Mouse (Mus musculus): ENCODE measurements around the gene P4hb. TPM values are rescaled to one million over a fixed set of nuclear protein-coding genes. Genes with fewer than 3 reads are reported as not detected.

Gene P4hb
- polyA plus RNA-seq, 1 experiment: 444 TPM

DNA sequence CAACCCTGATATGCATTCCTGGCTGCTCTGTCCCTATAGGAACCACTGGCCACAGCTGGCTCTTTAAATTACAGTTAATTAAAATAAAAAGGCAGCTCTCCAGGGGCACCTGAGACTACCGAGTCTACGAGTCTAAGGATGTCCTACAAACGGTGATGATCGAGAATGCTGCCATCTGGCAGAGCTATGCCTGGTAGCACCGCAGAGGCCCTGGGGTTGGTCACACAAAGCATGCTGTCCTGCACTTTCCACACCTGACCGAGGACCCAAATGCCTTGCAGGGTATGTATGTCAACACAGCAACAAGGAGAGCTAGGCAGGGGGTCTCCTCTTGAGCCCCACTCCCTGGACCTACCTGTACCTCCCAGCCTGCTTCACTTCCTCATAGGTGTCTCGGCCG, 40.9 kb upstream of the P4hb start:
- TF ChIP-seq MYOG (IDR thresholded peaks at IDR 0.05; ENCODE audit: control insufficient read depth in 1 of 3, insufficient read depth in 1 of 3, insufficient read length in 2 of 3, low read depth in 2 of 3) (no peak), SRF (IDR thresholded peaks at IDR 0.05; ENCODE audit: control insufficient read depth, insufficient read length, low read depth) (no peak), POLR2A (IDR thresholded peaks at IDR 0.05; ENCODE audit: insufficient read length, low read depth) (no peak), MYOD1 (IDR thresholded peaks at IDR 0.05; ENCODE audit: control insufficient read depth in 1 of 3, insufficient read length in 2 of 3, low read depth in 2 of 3) (no peak), CEBPB (IDR thresholded peaks at IDR 0.05; ENCODE audit: insufficient read depth, poor library complexity, severe bottlenecking) (no peak), E2F4 (IDR thresholded peaks at IDR 0.05; ENCODE audit: insufficient read depth) (no peak), POLR2AphosphoS2 (IDR thresholded peaks at IDR 0.05; ENCODE audit: insufficient read length, low read depth) (no peak), USF1 (IDR thresholded peaks at IDR 0.05; ENCODE audit: low read depth) (no peak)
- Histone ChIP-seq H3K79me2 (ENCODE audit: control insufficient read depth, insufficient read depth) (peaks cover 34% of the 10 kb centered on the region), H3K4me2 (ENCODE audit: low read depth) (no peak overlapping the region), H3K27me3 (ENCODE audit: control insufficient read depth, insufficient read depth, insufficient read length) (no peaks in the 10 kb centered on the region), H3K4me3 (no peak overlapping the region), H3ac (ENCODE audit: control insufficient read depth, insufficient read length) (no peak overlapping the region), H3K36me3 (ENCODE audit: control insufficient read depth, insufficient read depth) (peaks cover 23% of the 10 kb centered on the region)

DNA sequence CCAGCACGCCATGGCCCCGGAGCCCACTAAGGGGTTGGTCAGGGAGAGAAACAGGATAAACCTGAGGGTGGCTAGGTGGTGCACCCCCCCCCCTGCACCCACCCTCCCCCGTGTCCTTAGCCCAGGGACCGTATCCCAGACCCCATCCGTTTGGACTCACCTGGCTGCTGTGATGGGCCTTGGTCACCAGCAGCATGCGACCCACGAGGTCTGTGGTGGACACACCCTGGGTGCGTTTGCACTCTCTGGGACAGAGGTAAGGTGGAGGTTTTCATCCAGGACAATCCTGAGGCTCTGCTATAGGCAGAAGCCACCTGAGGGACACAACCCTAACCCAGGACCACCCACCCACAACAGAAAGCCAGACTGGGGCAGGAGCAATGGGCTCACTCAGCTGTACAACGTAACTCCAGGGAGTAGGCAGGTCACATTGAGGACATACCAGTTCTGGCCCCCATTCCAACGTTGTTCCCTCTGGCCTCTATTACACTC, 40.5 kb upstream of the P4hb start:
- H3K4me3 ChIP-seq: no peak overlapping the region
- H3K79me2 ChIP-seq (ENCODE audit: control insufficient read depth, insufficient read depth): peaks cover 34% of the 10 kb centered on the region
- peaks cover 21% of the 10 kb centered on the region for H3K36me3 ChIP-seq (ENCODE audit: control insufficient read depth, insufficient read depth)

DNA sequence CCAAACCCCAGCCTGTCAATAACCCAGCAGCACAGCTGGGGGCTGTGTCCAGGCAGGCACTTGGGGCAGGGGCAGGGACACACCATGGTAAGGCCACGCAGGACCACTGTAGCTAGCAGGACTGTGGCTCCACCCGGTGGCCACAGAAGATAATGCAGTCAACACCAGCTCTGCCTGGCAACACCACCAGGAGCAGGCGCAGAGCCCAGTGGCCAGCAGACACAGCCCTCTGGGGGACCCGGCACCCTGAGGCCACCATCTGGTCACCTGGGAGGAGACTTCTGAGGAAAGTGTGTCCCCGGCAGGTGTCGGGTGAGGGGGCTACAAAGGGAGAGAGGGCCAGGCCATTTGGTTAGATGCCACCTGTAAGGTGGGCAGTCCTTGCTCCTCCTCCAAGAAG, 39.7 kb upstream of the P4hb start:
- Histone ChIP-seq H3K79me2 (ENCODE audit: control insufficient read depth, insufficient read depth) (peaks cover 34% of the 10 kb centered on the region), H3K36me3 (ENCODE audit: control insufficient read depth, insufficient read depth) (peaks cover 15% of the 10 kb centered on the region), H3K4me2 (ENCODE audit: low read depth) (no peak overlapping the region), H3K4me3 (no peak overlapping the region), H3K27me3 (ENCODE audit: control insufficient read depth, insufficient read depth, insufficient read length) (no peaks in the 10 kb centered on the region), H3ac (ENCODE audit: control insufficient read depth, insufficient read length) (no peak overlapping the region)
- TF ChIP-seq TCF3 (IDR thresholded peaks at IDR 0.05; ENCODE audit: insufficient read length, low read depth): no peak
- peak; percentile 45 for TF ChIP-seq POLR2AphosphoS2 (IDR thresholded peaks at IDR 0.05; ENCODE audit: insufficient read length, low read depth)
- no peak for TF ChIP-seq USF1 (IDR thresholded peaks at IDR 0.05; ENCODE audit: low read depth)
- peak; percentile 39 for TF ChIP-seq POLR2A (IDR thresholded peaks at IDR 0.05; ENCODE audit: insufficient read length, low read depth)

More for the DNA sequence above, 40.5 kb upstream of the P4hb start:
- Histone ChIP-seq H3K4me2 (ENCODE audit: low read depth) (no peak overlapping the region), H3ac (ENCODE audit: control insufficient read depth, insufficient read length) (no peak overlapping the region), H3K27me3 (ENCODE audit: control insufficient read depth, insufficient read depth, insufficient read length) (no peaks in the 10 kb centered on the region)
- no peak for TF ChIP-seq USF1 (IDR thresholded peaks at IDR 0.05; ENCODE audit: low read depth)
- TF ChIP-seq E2F4 (IDR thresholded peaks at IDR 0.05; ENCODE audit: insufficient read depth): no peak
- TF ChIP-seq MYOD1 (IDR thresholded peaks at IDR 0.05; ENCODE audit: control insufficient read depth in 1 of 3, insufficient read length in 2 of 3, low read depth in 2 of 3): no peak
- TF ChIP-seq SRF (IDR thresholded peaks at IDR 0.05; ENCODE audit: control insufficient read depth, insufficient read length, low read depth): no peak
- TF ChIP-seq MAX (IDR thresholded peaks at IDR 0.05; ENCODE audit: low read depth): no peak
- TF ChIP-seq TCF3 (IDR thresholded peaks at IDR 0.05; ENCODE audit: insufficient read length, low read depth): no peak
- TF ChIP-seq TCF12 (IDR thresholded peaks at IDR 0.05; ENCODE audit: insufficient read depth, poor library complexity, severe bottlenecking): no peak
- TF ChIP-seq CEBPB (IDR thresholded peaks at IDR 0.05; ENCODE audit: insufficient read depth, poor library complexity, severe bottlenecking): no peak
- no peak for TF ChIP-seq POLR2A (IDR thresholded peaks at IDR 0.05; ENCODE audit: insufficient read length, low read depth)
- TF ChIP-seq MYOG (IDR thresholded peaks at IDR 0.05; ENCODE audit: control insufficient read depth in 1 of 3, insufficient read depth in 1 of 3, insufficient read length in 2 of 3, low read depth in 2 of 3): no peak
- no peak for TF ChIP-seq REST (IDR thresholded peaks at IDR 0.05; ENCODE audit: insufficient read depth, insufficient read length)
- TF ChIP-seq POLR2AphosphoS2 (IDR thresholded peaks at IDR 0.05; ENCODE audit: insufficient read length, low read depth): no peak

DNA sequence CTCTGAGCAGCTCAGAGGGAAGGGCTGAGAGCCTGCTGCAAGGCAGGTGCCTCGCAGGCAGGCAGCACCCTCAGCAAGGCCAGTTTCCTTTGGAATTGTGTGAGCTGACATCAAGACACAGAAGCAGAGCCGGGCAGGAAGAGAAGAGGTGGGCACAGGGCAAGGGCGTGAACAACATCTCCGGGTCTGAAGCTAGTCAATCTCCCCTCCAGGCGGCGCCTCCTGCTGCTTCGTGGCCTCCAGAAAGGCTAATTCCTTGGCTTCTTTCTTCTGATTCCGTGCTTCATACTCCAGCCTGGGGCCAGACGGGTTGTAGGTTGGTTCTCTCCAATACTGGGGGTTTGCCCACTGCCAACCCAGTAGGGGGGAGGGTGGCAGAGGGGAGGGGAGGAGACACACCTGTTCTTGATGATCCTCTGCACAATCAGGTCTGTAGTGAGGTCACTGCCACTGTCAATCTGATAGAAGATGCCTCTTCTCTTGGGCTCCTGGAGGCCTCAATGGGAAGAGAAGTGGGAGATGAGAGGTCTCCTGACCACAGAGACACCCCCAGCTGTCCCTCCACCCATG, 37.5 kb upstream of the P4hb start:
- Histone ChIP-seq H3K4me2 (ENCODE audit: low read depth) (no peak overlapping the region), H3K36me3 (ENCODE audit: control insufficient read depth, insufficient read depth) (peaks cover 15% of the 10 kb centered on the region), H3K79me2 (ENCODE audit: control insufficient read depth, insufficient read depth) (peaks cover 13% of the 10 kb centered on the region), H3K4me3 (no peak overlapping the region), H3K27me3 (ENCODE audit: control insufficient read depth, insufficient read depth, insufficient read length) (no peaks in the 10 kb centered on the region), H3ac (ENCODE audit: control insufficient read depth, insufficient read length) (no peak overlapping the region)
- TF ChIP-seq E2F4 (IDR thresholded peaks at IDR 0.05; ENCODE audit: insufficient read depth) (no peak), SRF (IDR thresholded peaks at IDR 0.05; ENCODE audit: control insufficient read depth, insufficient read length, low read depth) (no peak), TCF12 (IDR thresholded peaks at IDR 0.05; ENCODE audit: insufficient read depth, poor library complexity, severe bottlenecking) (no peak), MYOD1 (IDR thresholded peaks at IDR 0.05; ENCODE audit: control insufficient read depth in 1 of 3, insufficient read length in 2 of 3, low read depth in 2 of 3) (no peak), USF1 (IDR thresholded peaks at IDR 0.05; ENCODE audit: low read depth) (no peak), MYOG (IDR thresholded peaks at IDR 0.05; ENCODE audit: control insufficient read depth in 1 of 3, insufficient read depth in 1 of 3, insufficient read length in 2 of 3, low read depth in 2 of 3) (no peak), CEBPB (IDR thresholded peaks at IDR 0.05; ENCODE audit: insufficient read depth, poor library complexity, severe bottlenecking) (no peak), MAX (IDR thresholded peaks at IDR 0.05; ENCODE audit: low read depth) (no peak), REST (IDR thresholded peaks at IDR 0.05; ENCODE audit: insufficient read depth, insufficient read length) (no peak), POLR2AphosphoS2 (IDR thresholded peaks at IDR 0.05; ENCODE audit: insufficient read length, low read depth) (no peak), TCF3 (IDR thresholded peaks at IDR 0.05; ENCODE audit: insufficient read length, low read depth) (no peak), POLR2A (IDR thresholded peaks at IDR 0.05; ENCODE audit: insufficient read length, low read depth) (no peak)

DNA sequence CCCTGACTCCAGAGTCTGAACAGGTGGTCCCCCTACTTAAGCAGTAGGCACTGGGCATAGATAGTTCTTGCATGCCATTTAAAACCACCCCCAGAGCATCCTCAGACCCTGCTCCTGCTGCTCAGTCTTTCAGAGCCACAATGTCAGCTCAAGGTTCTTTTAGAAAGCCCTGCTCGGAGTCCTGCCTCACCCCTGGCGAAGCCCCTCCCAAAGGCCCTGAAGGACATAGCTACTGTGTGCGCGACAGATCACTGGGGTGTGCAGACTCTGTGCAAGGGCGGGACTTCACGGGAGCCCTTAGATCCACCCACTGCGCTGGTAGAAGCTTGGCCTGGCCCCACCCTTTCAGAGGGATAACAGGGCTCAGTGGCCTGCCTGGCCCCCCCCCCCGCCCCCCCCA, 36.2 kb upstream of the P4hb start:
- Histone ChIP-seq H3K79me2 (ENCODE audit: control insufficient read depth, insufficient read depth) (peaks cover 2% of the 10 kb centered on the region), H3K4me3 (no peak overlapping the region), H3ac (ENCODE audit: control insufficient read depth, insufficient read length) (no peak overlapping the region), H3K27me3 (ENCODE audit: control insufficient read depth, insufficient read depth, insufficient read length) (no peaks in the 10 kb centered on the region), H3K4me2 (ENCODE audit: low read depth) (no peak overlapping the region), H3K36me3 (ENCODE audit: control insufficient read depth, insufficient read depth) (peaks cover 15% of the 10 kb centered on the region)
- TF ChIP-seq POLR2AphosphoS2 (IDR thresholded peaks at IDR 0.05; ENCODE audit: insufficient read length, low read depth): no peak
